Mouse (Mus musculus) lung, postnatal 0 days (tissue): ENCODE measurements around the gene Cep170b.

ENCODE experiments used
- CTCF ChIP-seq: IDR thresholded peaks from 2 replicates; pipeline ENCODE4 v1.5.1; 2016; ENCODE audit warnings: antibody characterized with exemption, mild to moderate bottlenecking
- EP300 ChIP-seq: IDR thresholded peaks from 2 replicates; pipeline ENCODE4 v1.6.1; 2016; ENCODE audit warnings: antibody characterized with exemption, mild to moderate bottlenecking, control low read depth

DNA sequence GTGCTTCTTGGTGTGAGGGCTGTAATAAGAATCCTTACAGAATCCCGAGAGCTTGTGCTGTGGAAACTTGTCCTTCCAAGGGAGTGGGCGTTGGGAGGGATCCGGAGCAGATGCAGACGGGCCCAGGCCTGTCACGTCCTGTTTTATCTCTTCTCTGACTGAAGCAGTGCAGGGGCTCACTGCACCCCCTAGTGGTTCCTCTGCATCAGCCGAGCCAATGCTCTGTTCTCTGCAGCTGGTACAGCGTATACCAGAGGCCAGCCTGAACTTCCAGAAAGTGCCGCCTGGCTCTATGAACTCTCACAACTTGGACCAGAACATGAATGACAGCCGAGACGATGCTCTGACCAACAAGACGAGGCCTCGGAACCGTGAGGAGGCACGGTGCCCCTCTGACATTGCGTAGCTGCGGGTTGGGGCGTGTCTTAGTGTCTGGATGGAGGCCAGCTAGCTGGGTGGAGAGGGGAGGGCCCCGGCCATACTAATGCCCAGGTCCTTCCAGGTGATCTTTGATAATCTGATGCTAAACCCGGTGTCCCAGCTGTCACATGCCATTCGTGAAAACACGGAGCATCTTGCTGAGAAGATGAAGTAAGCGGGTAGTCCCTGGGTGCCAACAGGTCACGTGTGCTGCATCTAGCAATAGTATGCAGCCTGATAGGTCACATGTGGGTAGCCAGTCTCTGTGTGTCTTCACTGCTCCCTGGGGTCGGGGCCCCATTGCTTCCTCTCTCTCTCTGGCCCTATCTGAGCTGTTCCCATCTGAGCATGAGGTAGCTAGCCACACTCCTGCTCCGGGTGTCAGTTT lies 23.1 kb downstream of the Cep170b start:
- peak; percentile 89 for TF ChIP-seq CTCF
- no peak for TF ChIP-seq EP300
